Mouse (Mus musculus) midbrain, embryonic 16.5 days (tissue): Measurements from ENCODE around the gene Gorasp1. TPM values are rescaled to one million over a fixed set of nuclear protein-coding genes. Genes with fewer than 3 reads are reported as not detected.
A peak's percentile ranks its signal among the peaks of the same experiment; 100 is the strongest.

ENCODE experiments used
- ATAC-seq: fragments of 200-750 bp; cut with Nextera tagmentation; 2 replicates; pipeline ENCODE4 v1.8.0; 2017; ENCODE audit warnings: moderate TSS enrichment
- H3K27ac ChIP-seq: fragments of 300-500 bp; sonication (generic); 2 replicates; pipeline ENCODE4 v1.5.1; 2014; ENCODE audit warnings: mild to moderate bottlenecking, low read length, mixed read lengths
- H3K27me3 ChIP-seq: fragments of 300-500 bp; sonication (generic); 2 replicates; pipeline ENCODE4 v1.6.1; 2014; ENCODE audit warnings: low read depth, low read length, mixed read lengths; ENCODE audit not compliant: control insufficient read depth, insufficient read depth
- H3K36me3 ChIP-seq: fragments of 300-500 bp; sonication (generic); 2 replicates; pipeline ENCODE4 v1.6.1; 2014; ENCODE audit warnings: mild to moderate bottlenecking, low read length, moderate library complexity, mixed read lengths; ENCODE audit not compliant: control insufficient read depth, insufficient read depth
- H3K4me1 ChIP-seq: fragments of 300-500 bp; sonication (generic); 2 replicates; pipeline ENCODE4 v1.6.1; 2014; ENCODE audit warnings: mild to moderate bottlenecking, low read length, mixed read lengths; ENCODE audit not compliant: control insufficient read depth, insufficient read depth
- H3K4me2 ChIP-seq: fragments of 300-500 bp; sonication (generic); 2 replicates; pipeline ENCODE4 v1.6.1; 2014; ENCODE audit warnings: mild to moderate bottlenecking, low read length, mixed read lengths
- H3K4me3 ChIP-seq: fragments of 300-500 bp; sonication (generic); 2 replicates; pipeline ENCODE4 v1.5.1; 2014; ENCODE audit warnings: low read depth, mild to moderate bottlenecking, low read length, moderate library complexity, mixed read lengths
- H3K9ac ChIP-seq: fragments of 300-500 bp; sonication (generic); 2 replicates; pipeline ENCODE4 v1.6.1; 2014; ENCODE audit warnings: low read depth, low read length, mixed read lengths
- H3K9me3 ChIP-seq: fragments of 300-500 bp; sonication (generic); replicated peaks from 2 replicates; pipeline ENCODE4 v1.6.1; 2014; ENCODE audit warnings: mild to moderate bottlenecking, low read length, mixed read lengths; ENCODE audit not compliant: control insufficient read depth, poor library complexity, severe bottlenecking
- WGBS: fragments of 180-500 bp; shearing (Covaris S2); extraction: QIAGEN DNeasy Blood & Tissue Kit; methylation state at CpG from one replicate; pipeline ENCODE4 v1.1.7; 2014; 5-methylcytosine and 5-hydroxymethylcytosine counted together
- polyA plus RNA-seq: library from polyadenylated mRNA; unstranded; fragments of >200 nt; fragmentation: Nextera tagmentation; extraction: Ambion mirVana; gene quantifications from 2 replicates; pipeline ENCODE4 v1.2.1, GENCODE M21; 2015

The Gorasp1 gene
- polyA plus RNA-seq, 1 experiment from 2014 or later = 29.2 TPM

- H3K9me3 ChIP-seq = no peaks in the 10 kb centered on the region
- ATAC-seq = no peak
- H3K4me1 ChIP-seq = peaks cover 9% of the 10 kb centered on the region
- 92% methylated on average over 27 of the region's 27 CpGs for WGBS
- H3K4me3 ChIP-seq = no peak overlapping the region
- no peaks in the 10 kb centered on the region for H3K27me3 ChIP-seq
- H3K36me3 ChIP-seq = no peaks in the 10 kb centered on the region
- no peak overlapping the region for H3K27ac ChIP-seq
- H3K4me2 ChIP-seq = no peak overlapping the region
- H3K9ac ChIP-seq = no peak overlapping the region
These were observed 36.6 kb upstream of the Gorasp1 start for GRCm38 (mm10) chr9:119973869-119974520.

DNA sequence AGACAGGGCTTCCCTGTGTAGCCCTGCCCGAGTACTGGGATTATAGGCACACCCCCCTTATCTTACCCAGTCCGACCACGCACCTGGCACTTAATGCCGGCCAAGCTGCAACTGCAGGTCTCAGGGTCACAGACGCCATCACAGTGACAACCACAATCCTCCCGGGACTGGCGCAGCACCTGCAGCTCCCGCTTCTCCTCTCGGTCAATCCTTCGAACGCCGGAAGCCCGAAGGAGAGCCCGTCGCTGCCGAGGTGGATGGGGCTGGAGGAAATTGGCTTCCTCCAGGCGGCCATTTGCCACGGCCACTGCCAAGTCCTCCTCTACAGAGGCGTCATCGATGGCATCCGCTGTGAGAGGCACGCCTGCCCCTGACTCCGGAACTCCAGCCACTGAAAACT, 35.9 kb upstream of the Gorasp1 start:
- no peak for ATAC-seq
- no peaks in the 10 kb centered on the region for H3K9me3 ChIP-seq

GRCm38 (mm10) chr9:119972582-119972981, 35.2 kb upstream of the Gorasp1 start:
- no peaks in the 10 kb centered on the region for H3K36me3 ChIP-seq
- no peak overlapping the region for H3K27ac ChIP-seq
- no peak overlapping the region for H3K4me2 ChIP-seq
- no peak overlapping the region for H3K9ac ChIP-seq
- H3K4me3 ChIP-seq = no peak overlapping the region
- peaks cover 9% of the 10 kb centered on the region for H3K4me1 ChIP-seq
- WGBS = 83% methylated on average over 12 of the region's 12 CpGs
- no peak for ATAC-seq
- no peaks in the 10 kb centered on the region for H3K9me3 ChIP-seq
- no peaks in the 10 kb centered on the region for H3K27me3 ChIP-seq

More for the DNA sequence above, 35.9 kb upstream of the Gorasp1 start:
- Histone ChIP-seq H3K27ac (no peak overlapping the region), H3K9ac (no peak overlapping the region), H3K4me3 (no peak overlapping the region), H3K4me1 (peaks cover 9% of the 10 kb centered on the region), H3K36me3 (no peaks in the 10 kb centered on the region), H3K27me3 (no peaks in the 10 kb centered on the region), H3K4me2 (no peak overlapping the region)
- WGBS = 84% methylated on average over 23 of the region's 23 CpGs

DNA sequence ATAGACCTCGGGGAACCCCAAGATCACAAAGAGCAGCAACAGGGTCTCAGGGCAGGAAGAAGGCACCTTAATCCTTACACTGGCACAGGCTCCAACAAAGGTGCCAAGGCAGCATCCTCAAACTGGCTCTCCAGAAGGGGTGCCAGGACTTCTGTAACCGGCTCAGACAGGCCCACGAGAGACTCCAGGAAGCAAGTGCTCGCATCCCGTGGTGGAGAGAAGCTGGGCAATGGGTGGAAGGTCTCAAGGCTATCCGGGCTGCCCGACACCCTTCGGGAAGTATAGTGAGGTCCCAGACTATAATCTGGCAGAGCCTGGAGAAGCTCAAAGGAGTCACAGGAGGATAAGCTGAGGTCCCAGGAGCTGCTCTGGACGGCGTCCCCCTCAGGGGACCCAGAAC, 34.8 kb upstream of the Gorasp1 start:
- H3K36me3 ChIP-seq = no peaks in the 10 kb centered on the region
- no peak overlapping the region for H3K4me2 ChIP-seq
- H3K9me3 ChIP-seq = no peaks in the 10 kb centered on the region
- WGBS = 91% methylated on average over 10 of the region's 10 CpGs
- H3K4me1 ChIP-seq = peaks cover 9% of the 10 kb centered on the region
- H3K4me3 ChIP-seq = no peak overlapping the region
- ATAC-seq = no peak
- H3K27ac ChIP-seq = no peak overlapping the region
- no peak overlapping the region for H3K9ac ChIP-seq
- H3K27me3 ChIP-seq = no peaks in the 10 kb centered on the region

- Histone ChIP-seq H3K4me3 (no peak overlapping the region), H3K4me2 (no peak overlapping the region), H3K9ac (no peak overlapping the region), H3K36me3 (no peaks in the 10 kb centered on the region), H3K27me3 (no peaks in the 10 kb centered on the region), H3K4me1 (peaks cover 9% of the 10 kb centered on the region), H3K9me3 (no peaks in the 10 kb centered on the region), H3K27ac (0 out of 2 replicates have a peak overlapping the region, but pooled peaks have one; percentile 42)
- ATAC-seq = peak; percentile 64
- WGBS = 71% methylated on average over 7 of the region's 7 CpGs
These were observed 33.6 kb upstream of the Gorasp1 start for GRCm38 (mm10) chr9:119970763-119971656.

DNA sequence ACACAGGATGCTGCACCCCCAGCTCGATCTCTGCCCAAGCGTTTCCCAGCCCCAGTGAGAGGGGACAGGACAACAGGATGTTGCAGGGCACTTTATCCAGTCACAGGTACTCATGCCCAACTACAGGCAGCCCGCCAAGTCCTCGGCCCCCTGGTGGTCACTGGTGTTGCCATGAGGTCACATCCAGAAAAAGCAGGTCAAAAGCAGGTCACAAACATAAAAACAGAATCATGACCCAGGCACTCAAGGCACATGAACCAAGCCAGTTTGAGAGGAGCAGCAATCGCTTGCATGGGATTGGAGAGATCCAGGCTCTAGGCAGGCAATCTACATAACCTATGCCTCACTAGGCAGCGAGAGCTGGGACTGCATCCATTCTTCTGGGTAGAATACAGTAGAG, 32.9 kb upstream of the Gorasp1 start:
- Histone ChIP-seq H3K27ac (0 out of 2 replicates have a peak overlapping the region, but pooled peaks have one; percentile 42), H3K27me3 (no peaks in the 10 kb centered on the region), H3K9ac (no peak overlapping the region), H3K4me2 (no peak overlapping the region), H3K4me3 (no peak overlapping the region), H3K36me3 (no peaks in the 10 kb centered on the region), H3K9me3 (no peaks in the 10 kb centered on the region), H3K4me1 (peaks cover 9% of the 10 kb centered on the region)
- ATAC-seq = 0 out of 2 replicates have a peak, but pooled peaks have one; percentile 33
- 48% methylated on average over 6 of the region's 6 CpGs for WGBS

DNA sequence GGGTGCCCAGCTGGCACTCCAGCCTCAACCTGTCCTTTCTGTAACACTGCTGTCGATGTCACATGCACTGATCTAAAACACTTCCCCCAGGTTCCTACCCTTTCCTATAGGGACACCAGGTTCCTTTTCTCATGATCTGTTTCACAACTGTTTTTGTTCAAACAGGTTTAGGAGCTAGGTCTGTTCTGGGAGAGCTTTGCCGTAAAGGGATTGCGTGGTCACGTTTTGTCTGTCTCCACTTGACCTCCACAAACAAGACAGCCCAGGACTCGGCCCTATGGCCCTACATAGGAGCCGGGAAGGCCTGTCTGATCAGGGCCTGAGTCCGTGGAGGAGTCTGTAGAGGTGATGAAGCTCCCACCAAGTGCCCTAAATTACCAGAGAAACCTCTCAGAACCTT, 32.4 kb upstream of the Gorasp1 start:
- Histone ChIP-seq H3K9ac (no peak overlapping the region), H3K4me1 (peaks cover 9% of the 10 kb centered on the region), H3K4me3 (no peak overlapping the region), H3K27ac (no peak overlapping the region), H3K27me3 (no peaks in the 10 kb centered on the region), H3K9me3 (no peaks in the 10 kb centered on the region), H3K36me3 (no peaks in the 10 kb centered on the region), H3K4me2 (no peak overlapping the region)
- no peak for ATAC-seq
- WGBS = 83% methylated on average over 7 of the region's 7 CpGs

- H3K4me3 ChIP-seq = no peak overlapping the region
- no peaks in the 10 kb centered on the region for H3K9me3 ChIP-seq
- H3K27ac ChIP-seq = no peak overlapping the region
- H3K9ac ChIP-seq = no peak overlapping the region
- no peak for ATAC-seq
- H3K36me3 ChIP-seq = no peaks in the 10 kb centered on the region
- WGBS = 88% methylated on average over 26 of the region's 26 CpGs
- no peaks in the 10 kb centered on the region for H3K27me3 ChIP-seq
- H3K4me1 ChIP-seq = peaks cover 9% of the 10 kb centered on the region
- H3K4me2 ChIP-seq = no peak overlapping the region
These were observed 29.0 kb upstream of the Gorasp1 start for GRCm38 (mm10) chr9:119966221-119966910.
